Mouse (Mus musculus): Measurements from ENCODE around the gene Arhgap35. TPM values are rescaled to one million over a fixed set of nuclear protein-coding genes. Genes with fewer than 3 reads are reported as not detected.

Arhgap35 gene
- polyA plus RNA-seq, 1 experiment, result 26.8 TPM

DNA sequence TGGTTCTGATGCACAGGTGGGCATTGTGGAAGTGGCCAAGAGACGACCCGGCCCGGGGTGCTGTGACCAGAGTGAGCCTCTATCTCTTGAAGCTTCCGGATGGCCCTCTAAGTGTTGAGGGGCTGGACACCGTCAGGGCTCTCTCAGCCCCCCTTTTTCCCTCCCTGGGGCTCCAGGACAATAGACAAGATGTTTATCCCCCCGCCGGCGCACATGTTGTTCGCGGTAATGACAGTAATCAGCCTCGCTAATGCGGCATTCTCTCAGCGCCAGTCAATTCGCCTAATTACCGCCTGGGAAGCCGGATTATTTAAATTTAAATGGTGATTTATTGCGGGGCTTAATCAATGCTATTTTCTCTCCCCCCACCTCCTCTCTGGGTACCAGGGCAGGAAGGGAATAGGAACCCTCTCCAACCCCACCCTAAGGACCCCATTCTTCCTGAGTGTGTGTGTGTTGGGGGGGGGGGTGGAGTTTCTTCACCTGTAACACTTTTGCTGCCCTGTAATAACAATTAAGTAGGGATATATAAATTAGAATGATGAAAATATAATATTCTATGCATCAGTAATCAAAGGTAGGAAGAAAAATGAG, 142.6 kb downstream of the Arhgap35 start:
- H3K79me3 ChIP-seq (ENCODE audit: low read depth), result no peaks in the 10 kb centered on the region

DNA sequence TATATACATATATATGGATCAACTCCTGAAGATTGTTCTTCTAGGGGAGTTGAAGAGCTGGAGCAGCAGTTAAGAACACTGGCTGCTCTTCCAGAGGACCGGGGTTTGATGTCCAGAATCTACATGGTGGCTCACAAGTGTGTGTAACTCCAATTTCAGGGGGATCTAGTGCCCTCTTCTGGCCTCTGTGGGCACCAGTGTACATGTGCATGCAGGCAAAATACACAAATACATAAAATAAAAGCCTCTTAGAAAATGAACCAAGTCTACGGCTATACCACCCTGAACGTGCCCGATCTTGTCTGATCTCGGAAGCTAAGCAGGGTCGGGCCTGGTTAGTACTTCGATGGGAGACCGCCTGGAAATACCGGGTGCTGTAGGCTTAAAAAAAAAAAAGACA, 143.2 kb downstream of the Arhgap35 start:
- TF ChIP-seq MAX (IDR thresholded peaks at IDR 0.05), result no peak
- TF ChIP-seq CEBPB (IDR thresholded peaks at IDR 0.05; ENCODE audit: low read depth), result no peak
- no peak for TF ChIP-seq MYOG (IDR thresholded peaks at IDR 0.05; ENCODE audit: control insufficient read depth, extremely low read depth, insufficient read length)
- no peak for TF ChIP-seq CTCF (IDR thresholded peaks at IDR 0.05; ENCODE audit: control insufficient read depth, insufficient read depth, insufficient read length)
- TF ChIP-seq MYOD1 (IDR thresholded peaks at IDR 0.05; ENCODE audit: control insufficient read depth, insufficient read length, low read depth), result no peak
- TF ChIP-seq USF1 (IDR thresholded peaks at IDR 0.05; ENCODE audit: low read depth), result no peak
- TF ChIP-seq FOSL1 (IDR thresholded peaks at IDR 0.05; ENCODE audit: insufficient read depth, low read length, poor library complexity, severe bottlenecking), result no peak
- Histone ChIP-seq H3K36me3 (ENCODE audit: control insufficient read depth, insufficient read depth) (no peaks in the 10 kb centered on the region), H3K79me2 (ENCODE audit: control insufficient read depth, insufficient read depth) (no peaks in the 10 kb centered on the region), H3K27me3 (ENCODE audit: control insufficient read depth, insufficient read depth, insufficient read length) (peaks cover 61% of the 10 kb centered on the region), H3ac (ENCODE audit: control insufficient read depth, insufficient read length, low read depth) (no peak overlapping the region), H3K4me3 (ENCODE audit: insufficient read depth, poor library complexity, severe bottlenecking) (no peak overlapping the region), H3K79me3 (ENCODE audit: low read depth) (no peaks in the 10 kb centered on the region)

More for the DNA sequence above, 142.6 kb downstream of the Arhgap35 start:
- Histone ChIP-seq H3K4me3 (ENCODE audit: insufficient read depth, poor library complexity, severe bottlenecking) (no peak overlapping the region), H3ac (ENCODE audit: control insufficient read depth, insufficient read length, low read depth) (no peak overlapping the region), H3K79me2 (ENCODE audit: control insufficient read depth, insufficient read depth) (no peaks in the 10 kb centered on the region), H3K36me3 (ENCODE audit: control insufficient read depth, insufficient read depth) (no peaks in the 10 kb centered on the region), H3K27me3 (ENCODE audit: control insufficient read depth, insufficient read depth, insufficient read length) (peaks cover 68% of the 10 kb centered on the region)
- no peak for TF ChIP-seq CEBPB (IDR thresholded peaks at IDR 0.05; ENCODE audit: low read depth)
- no peak for TF ChIP-seq MYOD1 (IDR thresholded peaks at IDR 0.05; ENCODE audit: control insufficient read depth, insufficient read length, low read depth)
- no peak for TF ChIP-seq CTCF (IDR thresholded peaks at IDR 0.05; ENCODE audit: control insufficient read depth, insufficient read depth, insufficient read length)
- TF ChIP-seq MYOG (IDR thresholded peaks at IDR 0.05; ENCODE audit: control insufficient read depth, extremely low read depth, insufficient read length), result no peak
- no peak for TF ChIP-seq USF1 (IDR thresholded peaks at IDR 0.05; ENCODE audit: low read depth)
- no peak for TF ChIP-seq FOSL1 (IDR thresholded peaks at IDR 0.05; ENCODE audit: insufficient read depth, low read length, poor library complexity, severe bottlenecking)
- no peak for TF ChIP-seq MAX (IDR thresholded peaks at IDR 0.05)

DNA sequence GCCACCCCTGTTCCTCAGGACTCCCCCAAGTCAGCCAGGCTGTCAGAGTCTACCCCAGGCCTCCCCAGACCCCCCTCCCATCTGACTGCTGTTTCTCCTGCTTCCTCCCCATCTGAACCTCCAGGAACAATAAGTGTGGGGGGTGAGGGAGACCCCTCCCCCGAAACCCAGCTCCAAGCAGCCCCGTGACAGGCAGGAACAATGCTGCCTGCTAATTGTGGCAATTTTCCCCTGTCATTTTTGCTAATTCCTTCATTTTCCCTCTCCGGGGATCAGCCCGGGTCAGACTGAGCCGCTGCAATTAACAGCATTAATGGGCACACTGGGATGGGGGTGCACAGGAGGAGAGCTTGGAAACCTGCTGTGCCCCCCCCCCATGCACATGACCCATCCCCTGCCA, 146.7 kb downstream of the Arhgap35 start:
- Histone ChIP-seq H3K4me3 (ENCODE audit: insufficient read depth, poor library complexity, severe bottlenecking) (no peak overlapping the region), H3K79me3 (ENCODE audit: low read depth) (no peaks in the 10 kb centered on the region), H3K27me3 (ENCODE audit: control insufficient read depth, insufficient read depth, insufficient read length) (peaks cover 28% of the 10 kb centered on the region), H3K79me2 (ENCODE audit: control insufficient read depth, insufficient read depth) (no peaks in the 10 kb centered on the region), H3K36me3 (ENCODE audit: control insufficient read depth, insufficient read depth) (no peaks in the 10 kb centered on the region), H3ac (ENCODE audit: control insufficient read depth, insufficient read length, low read depth) (no peak overlapping the region)
- TF ChIP-seq CTCF (IDR thresholded peaks at IDR 0.05; ENCODE audit: control insufficient read depth, insufficient read depth, insufficient read length) (no peak), MYOG (IDR thresholded peaks at IDR 0.05; ENCODE audit: control insufficient read depth, extremely low read depth, insufficient read length) (no peak)

DNA sequence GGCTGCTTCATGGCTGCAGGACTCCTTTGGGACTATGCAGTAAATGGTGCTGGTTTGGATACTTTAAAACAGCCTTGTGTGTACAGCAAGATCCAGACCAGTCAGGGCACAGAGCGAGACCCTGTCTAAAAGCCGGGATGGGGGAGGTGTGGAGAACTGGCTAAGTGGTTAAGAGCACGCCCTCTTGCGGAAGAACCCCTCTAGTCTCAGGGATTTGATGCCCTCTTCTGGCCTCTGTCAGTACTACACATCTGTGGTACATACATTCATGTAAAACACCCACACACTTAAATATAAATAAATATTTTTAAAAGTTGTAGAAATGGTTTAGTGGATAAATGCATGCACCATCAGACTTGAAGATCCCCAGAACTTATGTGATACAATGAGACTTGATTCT, 148.2 kb downstream of the Arhgap35 start:
- Histone ChIP-seq H3K36me3 (ENCODE audit: control insufficient read depth, insufficient read depth) (no peaks in the 10 kb centered on the region), H3K4me3 (ENCODE audit: insufficient read depth, poor library complexity, severe bottlenecking) (no peak overlapping the region), H3K79me3 (ENCODE audit: low read depth) (no peaks in the 10 kb centered on the region), H3K79me2 (ENCODE audit: control insufficient read depth, insufficient read depth) (no peaks in the 10 kb centered on the region), H3K27me3 (ENCODE audit: control insufficient read depth, insufficient read depth, insufficient read length) (peaks cover 21% of the 10 kb centered on the region), H3ac (ENCODE audit: control insufficient read depth, insufficient read length, low read depth) (no peak overlapping the region)
- TF ChIP-seq CEBPB (IDR thresholded peaks at IDR 0.05; ENCODE audit: low read depth) (no peak), MAX (IDR thresholded peaks at IDR 0.05) (no peak), MYOD1 (IDR thresholded peaks at IDR 0.05; ENCODE audit: control insufficient read depth, insufficient read length, low read depth) (no peak), FOSL1 (IDR thresholded peaks at IDR 0.05; ENCODE audit: insufficient read depth, low read length, poor library complexity, severe bottlenecking) (no peak), CTCF (IDR thresholded peaks at IDR 0.05; ENCODE audit: control insufficient read depth, insufficient read depth, insufficient read length) (no peak), MYOG (IDR thresholded peaks at IDR 0.05; ENCODE audit: control insufficient read depth, extremely low read depth, insufficient read length) (no peak), USF1 (IDR thresholded peaks at IDR 0.05; ENCODE audit: low read depth) (no peak)

DNA sequence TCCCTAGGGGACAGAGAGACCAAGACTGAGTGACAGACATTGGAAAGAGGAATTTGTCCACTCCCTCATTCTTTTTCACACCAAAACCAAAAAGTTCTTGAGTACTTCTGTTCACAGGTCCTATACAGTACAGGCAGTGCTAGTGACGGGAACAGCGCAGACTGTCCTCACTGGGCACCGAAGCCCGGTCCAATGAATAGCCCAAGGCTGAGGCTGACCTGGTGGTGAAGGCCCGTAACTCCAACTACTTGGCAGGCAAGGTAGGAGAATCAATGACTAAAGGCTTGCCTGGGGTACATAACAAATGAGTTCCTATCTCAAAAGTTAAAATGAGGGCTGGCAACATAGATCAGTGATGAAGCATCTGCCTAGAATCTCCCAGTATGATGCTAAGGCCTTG, 149.2 kb downstream of the Arhgap35 start:
- Histone ChIP-seq H3K79me3 (ENCODE audit: low read depth) (no peaks in the 10 kb centered on the region), H3K4me3 (ENCODE audit: insufficient read depth, poor library complexity, severe bottlenecking) (no peak overlapping the region), H3K27me3 (ENCODE audit: control insufficient read depth, insufficient read depth, insufficient read length) (peaks cover 29% of the 10 kb centered on the region), H3K36me3 (ENCODE audit: control insufficient read depth, insufficient read depth) (no peaks in the 10 kb centered on the region), H3K79me2 (ENCODE audit: control insufficient read depth, insufficient read depth) (no peaks in the 10 kb centered on the region), H3ac (ENCODE audit: control insufficient read depth, insufficient read length, low read depth) (no peak overlapping the region)
- TF ChIP-seq USF1 (IDR thresholded peaks at IDR 0.05; ENCODE audit: low read depth) (no peak), FOSL1 (IDR thresholded peaks at IDR 0.05; ENCODE audit: insufficient read depth, low read length, poor library complexity, severe bottlenecking) (no peak), MYOD1 (IDR thresholded peaks at IDR 0.05; ENCODE audit: control insufficient read depth, insufficient read length, low read depth) (no peak), CTCF (IDR thresholded peaks at IDR 0.05; ENCODE audit: control insufficient read depth, insufficient read depth, insufficient read length) (no peak), MAX (IDR thresholded peaks at IDR 0.05) (no peak), MYOG (IDR thresholded peaks at IDR 0.05; ENCODE audit: control insufficient read depth, extremely low read depth, insufficient read length) (no peak), CEBPB (IDR thresholded peaks at IDR 0.05; ENCODE audit: low read depth) (no peak)

DNA sequence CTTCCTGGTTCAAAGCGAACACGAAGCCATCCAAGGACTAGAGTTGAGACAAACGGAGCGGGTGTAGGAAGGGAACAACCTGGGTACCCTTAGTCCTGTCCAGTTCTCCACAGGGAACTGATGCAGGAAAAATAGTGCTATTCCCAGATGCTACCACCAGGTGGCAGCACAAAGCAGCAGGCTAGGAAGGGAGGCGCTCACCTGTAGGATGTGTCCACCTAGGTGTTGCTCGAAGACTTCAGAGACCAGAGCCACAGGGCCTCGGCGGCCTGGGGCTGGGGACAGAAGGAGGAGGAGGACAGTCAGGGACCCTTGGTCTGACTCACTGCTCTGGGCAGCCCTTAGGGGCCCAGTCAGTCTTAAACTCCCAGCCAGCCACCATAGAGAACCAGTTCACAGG, 149.6 kb downstream of the Arhgap35 start:
- TF ChIP-seq CEBPB (IDR thresholded peaks at IDR 0.05; ENCODE audit: low read depth) (no peak), MAX (IDR thresholded peaks at IDR 0.05) (no peak), MYOG (IDR thresholded peaks at IDR 0.05; ENCODE audit: control insufficient read depth, extremely low read depth, insufficient read length) (no peak), FOSL1 (IDR thresholded peaks at IDR 0.05; ENCODE audit: insufficient read depth, low read length, poor library complexity, severe bottlenecking) (no peak), CTCF (IDR thresholded peaks at IDR 0.05; ENCODE audit: control insufficient read depth, insufficient read depth, insufficient read length) (peak; percentile 51), MYOD1 (IDR thresholded peaks at IDR 0.05; ENCODE audit: control insufficient read depth, insufficient read length, low read depth) (no peak), USF1 (IDR thresholded peaks at IDR 0.05; ENCODE audit: low read depth) (no peak)
- H3K79me2 ChIP-seq (ENCODE audit: control insufficient read depth, insufficient read depth), result no peaks in the 10 kb centered on the region
- peaks cover 32% of the 10 kb centered on the region for H3K27me3 ChIP-seq (ENCODE audit: control insufficient read depth, insufficient read depth, insufficient read length)

More for the DNA sequence above, 149.6 kb downstream of the Arhgap35 start:
- Histone ChIP-seq H3K79me3 (ENCODE audit: low read depth) (no peaks in the 10 kb centered on the region), H3ac (ENCODE audit: control insufficient read depth, insufficient read length, low read depth) (no peak overlapping the region), H3K4me3 (ENCODE audit: insufficient read depth, poor library complexity, severe bottlenecking) (no peak overlapping the region), H3K36me3 (ENCODE audit: control insufficient read depth, insufficient read depth) (no peaks in the 10 kb centered on the region)
